8 mouse cellular contexts compared by ENCODE assay signal in genomic region chr10:121836507-121837165, GRCm38 (mm10).
DNase-seq lines count a peak whose midpoint lies in the region; ATAC-seq and TF ChIP-seq lines count a peak whose summit lies in the region.

No protein-coding gene starts in this region.

- no peaks in the 10 kb centered on the region for H3K27me3 ChIP-seq in forebrain, postnatal 0 days (ENCODE audit: insufficient read depth, low read length)
- H3K27me3 ChIP-seq in stomach, postnatal 0 days (ENCODE audit: control insufficient read depth, insufficient read depth, low read length): no peaks in the 10 kb centered on the region

- TF ChIP-seq EP300 in stomach, postnatal 0 days (optimal IDR thresholded peaks at IDR 0.05): peak; percentile 18

- peaks cover 15% of the 10 kb centered on the region for H3K36me3 ChIP-seq in forebrain, postnatal 0 days (ENCODE audit: insufficient read depth)
- H3K36me3 ChIP-seq in macrophage (ENCODE audit: inconsistent target): no peaks in the 10 kb centered on the region
- H3K36me3 ChIP-seq in stomach, postnatal 0 days (ENCODE audit: control insufficient read depth, insufficient read depth, low read length): no peaks in the 10 kb centered on the region; the same call in 1 of the 2 replicates

- H3K79me2 ChIP-seq in macrophage (ENCODE audit: inconsistent target): no peaks in the 10 kb centered on the region

- H3K27ac ChIP-seq in forebrain, postnatal 0 days (ENCODE audit: low read depth, low read length): peak overlapping the region; percentile 82
- peak overlapping the region; percentile 48; the same call in 1 of the 2 replicates for H3K27ac ChIP-seq in layer of hippocampus, adult 2 months
- no peak overlapping the region for H3K27ac ChIP-seq in macrophage
- peak overlapping the region; percentile 75 for H3K27ac ChIP-seq in stomach, postnatal 0 days (replicated peaks)

- TF ChIP-seq CTCF in forebrain, postnatal 0 days (IDR thresholded peaks at IDR 0.05; ENCODE audit: low read depth): no peak
- TF ChIP-seq CTCF in layer of hippocampus, adult 2 months (conservative IDR thresholded peaks at IDR 0.05): no peak
- no peak for TF ChIP-seq CTCF in stomach, postnatal 0 days (IDR thresholded peaks at IDR 0.05; ENCODE audit: low read depth)

- ATAC-seq in forebrain, postnatal 0 days: peak; percentile 66
- peak; percentile 56; the same call in 1 of the 2 replicates for ATAC-seq in stomach, postnatal 0 days (ENCODE audit: low FRiP score, low TSS enrichment)

- peak overlapping the region; percentile 38 for H3K4me2 ChIP-seq in forebrain, postnatal 0 days (ENCODE audit: low read depth)
- H3K4me2 ChIP-seq in stomach, postnatal 0 days (replicated peaks; ENCODE audit: low read depth): peak overlapping the region; percentile 26

- H3K9me3 ChIP-seq in forebrain, postnatal 0 days (ENCODE audit: low read length): no peaks in the 10 kb centered on the region
- no peaks in the 10 kb centered on the region for H3K9me3 ChIP-seq in stomach, postnatal 0 days (ENCODE audit: control insufficient read depth, low read length)

- peak overlapping the region; percentile 14 for H3K4me3 ChIP-seq in forebrain, postnatal 0 days (ENCODE audit: low read depth, low read length)
- peak overlapping the region; percentile 48 for H3K4me3 ChIP-seq in layer of hippocampus, adult 2 months
- H3K4me3 ChIP-seq in macrophage (ENCODE audit: inconsistent target): peak overlapping the region; percentile 16; the same call in 1 of the 2 replicates
- peak overlapping the region; percentile 24 for H3K4me3 ChIP-seq in stomach, postnatal 0 days (ENCODE audit: low read depth, low read length)

- DNase-seq in CD4-positive helper T cell, adult 2 months (ENCODE audit: low read depth, low spot score): peak; percentile 21
- peak; percentile 79 to 94 for DNase-seq in adrenal gland, adult (ENCODE audit: inconsistent age in 2 of 2, low spot score in 1 of 2)
- peak; percentile 86 for DNase-seq in forebrain, postnatal 0 days
- peak; percentile 83 for DNase-seq in heart, postnatal 4 days
- DNase-seq in layer of hippocampus, adult 2 months (ENCODE audit: low spot score in 2 of 2): peak; percentile 67 to 72
- peak; percentile 53 for DNase-seq in stomach, postnatal 0 days (ENCODE audit: low spot score)
- no peak for DNase-seq in T-cell, adult 2 months (ENCODE audit: low spot score)

- peaks cover 10% of the 10 kb centered on the region for H3K4me1 ChIP-seq in forebrain, postnatal 0 days (ENCODE audit: insufficient read depth)
- H3K4me1 ChIP-seq in stomach, postnatal 0 days (replicated peaks; ENCODE audit: control insufficient read depth, insufficient read depth): no peaks in the 10 kb centered on the region

- 20% methylated on average over 18 of the region's 18 CpGs for WGBS in forebrain, postnatal 0 days
- 14% methylated on average over 15 of the region's 18 CpGs for WGBS in macrophage (ENCODE audit: missing documents)
- 30% methylated on average over 18 of the region's 18 CpGs for WGBS in stomach, postnatal 0 days

- H3K9ac ChIP-seq in forebrain, postnatal 0 days: peak overlapping the region; percentile 31; the same call in 1 of the 2 replicates
- H3K9ac ChIP-seq in stomach, postnatal 0 days (ENCODE audit: low read length): peak overlapping the region; percentile 5; the same call in 1 of the 2 replicates
